Mouse (Mus musculus) cerebellum, adult 9-10 months (tissue): Measurements from ENCODE around the gene Gm21985.

ENCODE experiments used
- DNase-seq: peaks from one replicate; pipeline ENCODE4 v3.0.0; 2022

Gm21985 gene

GRCm38 (mm10) chr2:112332051-112332898, 66.2 kb downstream of the Gm21985 start:
- DNase-seq, result no peak

DNA sequence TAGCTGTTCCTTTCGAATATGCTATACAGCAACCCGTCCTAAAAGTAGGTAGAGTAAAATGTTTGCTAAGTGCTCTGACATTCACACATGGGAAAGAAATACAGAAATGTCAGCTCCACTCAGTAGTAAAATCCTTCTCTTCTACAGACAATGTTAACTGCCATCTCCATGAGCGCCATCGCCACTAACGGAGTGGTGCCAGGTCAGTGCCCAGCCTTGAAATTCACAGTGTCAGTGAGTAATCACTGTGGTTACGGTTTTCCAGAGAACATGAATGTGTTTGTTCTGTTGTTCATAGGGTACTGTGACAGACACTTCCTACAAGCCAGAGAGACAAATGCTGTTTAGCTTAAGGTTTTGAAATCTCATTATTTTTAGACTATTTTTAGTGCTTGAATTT, 71.1 kb downstream of the Gm21985 start:
- no peak for DNase-seq

- DNase-seq, result no peak
Observed at GRCm38 (mm10) chr2:112339736-112340135, 73.6 kb downstream of the Gm21985 start.

GRCm38 (mm10) chr2:112341117-112341516, 75.0 kb downstream of the Gm21985 start:
- DNase-seq, result no peak

- DNase-seq, result no peak
Observed at GRCm38 (mm10) chr2:112348246-112348645, 82.1 kb downstream of the Gm21985 start.

GRCm38 (mm10) chr2:112353685-112354455, 87.8 kb downstream of the Gm21985 start:
- DNase-seq, result no peak

DNA sequence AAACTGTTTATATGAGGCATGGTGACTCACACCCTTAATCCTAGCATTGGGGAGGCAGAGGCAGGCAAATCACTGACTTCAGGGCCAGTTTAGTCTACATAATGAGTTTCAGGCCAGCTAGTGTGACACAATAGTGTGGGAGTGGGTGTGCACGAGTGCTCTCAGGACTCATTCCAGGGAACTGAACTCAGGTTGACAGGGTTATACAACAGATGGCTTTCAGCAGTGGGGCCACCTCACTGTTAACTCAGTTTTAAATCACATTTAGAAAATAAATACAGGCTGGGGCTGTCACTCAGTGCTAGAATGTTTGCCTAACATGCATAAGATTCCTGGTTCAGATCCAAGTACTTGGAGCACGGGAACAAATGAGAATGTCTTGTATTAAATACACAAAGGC, 93.5 kb downstream of the Gm21985 start:
- DNase-seq, result no peak

- no peak for DNase-seq
Observed at GRCm38 (mm10) chr2:112360012-112360780, 94.1 kb downstream of the Gm21985 start.

GRCm38 (mm10) chr2:112360781-112361169, 94.7 kb downstream of the Gm21985 start:
- no peak for DNase-seq

DNA sequence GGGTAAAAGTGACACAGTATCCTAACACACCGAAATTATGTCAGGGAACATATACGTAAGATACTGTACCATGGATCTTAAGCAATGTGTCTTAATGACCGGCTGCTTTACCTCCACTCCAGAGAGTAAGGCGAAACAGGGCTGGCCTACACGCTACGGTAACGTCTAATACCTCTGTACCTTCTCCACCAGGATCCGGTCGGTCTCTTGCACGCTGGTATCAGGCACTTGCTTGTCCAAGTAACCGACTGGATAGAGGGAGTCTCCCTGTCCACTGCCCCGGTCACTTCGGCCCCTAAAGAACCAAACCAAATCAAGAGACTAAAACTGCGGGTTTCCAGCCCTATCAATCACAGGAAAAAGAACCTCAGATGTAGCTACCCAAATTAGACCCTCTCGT, 101.1 kb downstream of the Gm21985 start:
- no peak for DNase-seq

GRCm38 (mm10) chr2:112367726-112368673, 101.9 kb downstream of the Gm21985 start, which contains the start of gene Emc4:
TSS of gene Emc4 (minus strand) at chr2:112368027.
- peak; percentile 90 for DNase-seq

DNA sequence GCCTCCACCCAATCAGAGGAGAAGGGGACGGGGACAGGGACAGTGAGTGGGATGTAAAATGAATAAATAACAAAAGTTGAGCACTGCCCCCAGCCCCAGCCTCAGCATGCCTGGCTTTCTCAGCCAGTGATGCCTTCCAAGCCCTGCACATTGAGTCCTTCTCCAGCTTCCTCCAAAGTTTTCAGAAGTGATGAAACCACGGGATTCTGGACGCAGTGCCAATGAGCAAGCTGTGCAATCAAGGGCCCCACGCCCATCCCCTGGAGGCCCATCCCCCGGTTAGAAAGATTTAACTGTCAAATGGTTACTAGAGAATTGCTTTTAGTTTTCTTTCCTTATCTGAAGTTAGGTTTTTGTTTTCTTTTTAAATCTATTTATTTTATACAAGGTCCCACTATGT, 103.8 kb downstream of the Gm21985 start:
- no peak for DNase-seq

DNA sequence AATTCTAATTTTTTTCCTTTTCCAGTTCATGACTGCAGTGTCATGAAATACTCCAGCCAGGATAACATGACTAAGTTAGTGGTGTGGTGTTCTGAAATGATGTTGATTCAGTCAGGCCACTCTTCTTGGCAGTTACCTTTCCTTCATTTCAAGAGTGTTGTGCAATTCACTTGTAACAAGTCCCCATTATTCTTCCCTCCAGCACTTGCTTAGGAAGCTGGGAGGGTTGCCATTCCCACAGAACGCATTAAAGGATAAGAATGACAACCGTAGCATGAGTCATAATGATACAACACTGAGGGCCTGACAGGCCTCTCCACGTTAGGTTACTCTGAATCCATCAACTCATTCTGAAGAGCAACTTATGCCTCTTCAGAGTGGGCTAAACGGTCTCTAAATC, 107.0 kb downstream of the Gm21985 start:
- DNase-seq, result no peak

GRCm38 (mm10) chr2:112374610-112375009, 108.5 kb downstream of the Gm21985 start:
- DNase-seq, result no peak

DNA sequence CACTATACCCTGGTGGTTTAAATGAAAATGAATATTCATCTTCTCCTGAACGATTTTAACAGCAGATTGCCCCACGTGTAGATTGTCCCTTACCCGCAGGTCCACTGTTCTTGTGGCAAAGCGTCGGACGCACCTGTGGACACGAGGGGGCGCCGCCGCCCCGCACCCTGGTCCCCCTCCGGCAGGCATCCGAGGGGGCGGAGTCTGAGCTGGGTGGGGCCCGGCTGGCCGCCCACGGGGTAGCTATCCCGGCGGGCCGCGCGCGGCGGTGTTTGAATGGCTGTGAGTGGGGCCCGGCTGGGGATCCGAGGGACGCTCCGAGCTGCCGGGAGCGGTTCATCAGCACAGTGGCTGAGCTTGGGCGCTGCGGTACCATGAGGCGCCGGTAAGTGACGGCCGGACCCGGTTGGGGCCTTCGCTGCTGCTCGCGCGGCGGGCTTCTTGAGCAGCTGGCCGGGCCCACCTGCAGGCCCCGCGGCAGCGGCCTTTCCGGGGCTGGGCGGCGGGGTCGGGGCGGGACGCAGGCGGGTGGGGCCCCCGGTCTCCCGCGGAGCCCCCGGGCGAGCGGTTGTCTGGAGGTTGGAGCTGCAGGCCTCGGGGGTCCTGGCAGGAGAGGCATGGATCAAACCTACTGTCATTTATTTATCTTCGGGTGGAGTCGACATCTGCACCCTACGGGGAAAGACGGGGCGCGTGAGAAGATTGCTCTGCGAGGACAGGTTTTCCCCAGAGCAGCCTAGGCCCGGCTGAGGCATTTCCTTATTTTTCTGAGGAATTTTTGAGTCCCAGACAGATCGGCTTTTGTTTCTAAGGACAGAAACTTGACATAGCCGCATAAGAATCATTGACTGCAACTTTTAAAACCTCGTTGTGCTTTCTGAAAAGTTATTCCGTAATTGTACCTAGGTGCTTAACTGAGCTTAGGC, 113.1 kb downstream of the Gm21985 start, which contains the start of gene Katnbl1:
TSS of gene Katnbl1 (plus strand) at position 239 of the 926 bp plus-strand sequence.
- peak; percentile 91 for DNase-seq

- DNase-seq, result no peak
Observed at GRCm38 (mm10) chr2:112380131-112380530, 114.0 kb downstream of the Gm21985 start.

DNA sequence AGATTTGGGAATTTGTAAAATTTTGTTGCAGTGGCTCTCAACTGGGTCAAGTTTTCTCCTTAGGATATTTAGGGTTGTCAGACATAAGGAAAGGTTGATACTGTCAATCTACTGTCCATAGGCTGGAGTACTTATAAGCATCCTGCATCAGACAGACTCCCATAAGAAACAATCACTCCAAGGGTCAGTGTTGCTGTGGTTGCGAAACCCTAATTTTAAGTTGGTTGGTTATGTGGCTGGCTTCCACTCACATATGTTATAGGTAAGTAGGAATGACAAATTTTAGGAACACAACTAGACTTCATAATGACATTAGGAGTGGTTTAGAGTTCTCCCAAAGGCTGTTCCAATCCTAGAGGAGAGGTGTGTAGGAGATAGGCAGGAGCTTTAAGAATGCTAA, 115.1 kb downstream of the Gm21985 start:
- DNase-seq, result no peak

GRCm38 (mm10) chr2:112390843-112391242, 124.7 kb downstream of the Gm21985 start:
- peak; percentile 56 for DNase-seq

- no peak for DNase-seq
Observed at GRCm38 (mm10) chr2:112391346-112392000, 125.4 kb downstream of the Gm21985 start.

- no peak for DNase-seq
Observed at GRCm38 (mm10) chr2:112392689-112393088, 126.6 kb downstream of the Gm21985 start.
